Mouse (Mus musculus) midbrain, embryonic 14.5 days (tissue): ENCODE measurements around the gene Ap2a1. TPM values are rescaled to one million over a fixed set of nuclear protein-coding genes. Genes with fewer than 3 reads are reported as not detected.
A peak's percentile ranks its signal among the peaks of the same experiment; 100 is the strongest.
"Not testable (repeated sequence)": the region's sequence is repeated elsewhere in the genome, so short reads cannot be mapped to it uniquely, and the experiment has no call there.

Source experiments
- ATAC-seq: fragments of 200-750 bp; cut with Nextera tagmentation; 2 replicates; pipeline ENCODE4 v1.8.0; 2017; ENCODE audit warnings: moderate number of reproducible peaks, moderate library complexity; ENCODE audit not compliant: low FRiP score, low TSS enrichment
- DNase-seq: peaks from one replicate; pipeline ENCODE4 v3.0.0-alpha.2; 2015
- H3K27ac ChIP-seq: fragments of 300-500 bp; sonication (generic); replicated peaks from 2 replicates; pipeline ENCODE4 v1.5.1; 2014; ENCODE audit warnings: mild to moderate bottlenecking, low read depth, low read length, moderate library complexity
- H3K27me3 ChIP-seq: fragments of 300-500 bp; sonication (generic); 2 replicates; pipeline ENCODE4 v1.6.1; 2014; ENCODE audit warnings: low read length, control low read depth, mixed read lengths; ENCODE audit not compliant: control insufficient read depth, insufficient read depth
- H3K36me3 ChIP-seq: fragments of 300-500 bp; sonication (generic); 2 replicates; pipeline ENCODE4 v1.6.1; 2014; ENCODE audit warnings: low read length, control low read depth; ENCODE audit not compliant: control insufficient read depth, insufficient read depth
- H3K4me1 ChIP-seq: fragments of 300-500 bp; sonication (generic); 2 replicates; pipeline ENCODE4 v1.6.1; 2014; ENCODE audit warnings: mild to moderate bottlenecking, antibody characterized with exemption, low read length, control low read depth; ENCODE audit not compliant: control insufficient read depth, insufficient read depth
- H3K4me2 ChIP-seq: fragments of 300-500 bp; sonication (generic); 2 replicates; pipeline ENCODE4 v1.6.1; 2014; ENCODE audit warnings: mild to moderate bottlenecking, low read length, moderate library complexity
- H3K4me3 ChIP-seq: fragments of 300-500 bp; sonication (generic); replicated peaks from 2 replicates; pipeline ENCODE4 v1.5.1; 2014; ENCODE audit warnings: low read depth, low read length
- H3K9ac ChIP-seq: fragments of 300-500 bp; sonication (generic); replicated peaks from 2 replicates; pipeline ENCODE4 v1.6.1; 2014; ENCODE audit warnings: mild to moderate bottlenecking, low read length, moderate library complexity
- H3K9me3 ChIP-seq: fragments of 300-500 bp; sonication (generic); 2 replicates; pipeline ENCODE4 v1.6.1; 2016; ENCODE audit warnings: low read length, control low read depth, mixed read lengths; ENCODE audit not compliant: control insufficient read depth
- WGBS: fragments of 180-500 bp; shearing (Covaris S2); extraction: QIAGEN DNeasy Blood & Tissue Kit; methylation state at CpG from one replicate; pipeline ENCODE4 v1.1.7; 2014; 5-methylcytosine and 5-hydroxymethylcytosine counted together
- polyA plus RNA-seq: library from polyadenylated mRNA; unstranded; fragments of >200 nt; fragmentation: Nextera tagmentation; extraction: Ambion mirVana; gene quantifications from 2 replicates; pipeline ENCODE4 v1.2.1, GENCODE M21; 2014

Gene Ap2a1
- polyA plus RNA-seq, 1 experiment from 2014 or later, result 124 TPM

- ATAC-seq, result no peak
- no peaks in the 10 kb centered on the region for H3K27me3 ChIP-seq
- H3K9me3 ChIP-seq, result no peaks in the 10 kb centered on the region
- H3K4me2 ChIP-seq, result no peak overlapping the region
- 91% methylated on average over 7 of the region's 7 CpGs for WGBS
- peaks cover 72% of the 10 kb centered on the region for H3K36me3 ChIP-seq
- no peak overlapping the region for H3K9ac ChIP-seq
- H3K4me3 ChIP-seq, result no peak overlapping the region
- H3K27ac ChIP-seq, result no peak overlapping the region
- DNase-seq, result no peak
- H3K4me1 ChIP-seq, result peaks cover 16% of the 10 kb centered on the region
These were observed 42.3 kb downstream of the Ap2a1 start for GRCm38 (mm10) chr7:44886964-44887363.

- 98% methylated on average over 5 of the region's 5 CpGs for WGBS
- DNase-seq (no peak), ATAC-seq (no peak)
- Histone ChIP-seq H3K9me3 (no peaks in the 10 kb centered on the region), H3K4me1 (no peaks in the 10 kb centered on the region), H3K9ac (no peak overlapping the region), H3K4me3 (no peak overlapping the region), H3K27ac (no peak overlapping the region), H3K27me3 (no peaks in the 10 kb centered on the region), H3K4me2 (no peak overlapping the region), H3K36me3 (peaks cover 86% of the 10 kb centered on the region)
These were observed 44.7 kb downstream of the Ap2a1 start for GRCm38 (mm10) chr7:44884637-44885036.

GRCm38 (mm10) chr7:44883036-44883435 lies 46.3 kb downstream of the Ap2a1 start:
- no peak for DNase-seq
- H3K4me2 ChIP-seq, result no peak overlapping the region
- no peaks in the 10 kb centered on the region for H3K27me3 ChIP-seq
- H3K4me3 ChIP-seq, result no peak overlapping the region
- H3K4me1 ChIP-seq, result no peaks in the 10 kb centered on the region
- H3K36me3 ChIP-seq, result peaks cover 88% of the 10 kb centered on the region
- H3K9ac ChIP-seq, result no peak overlapping the region
- 95% methylated on average over 3 of the region's 3 CpGs for WGBS
- no peak for ATAC-seq
- no peaks in the 10 kb centered on the region for H3K9me3 ChIP-seq
- no peak overlapping the region for H3K27ac ChIP-seq

- Histone ChIP-seq H3K4me2 (no peak overlapping the region), H3K27ac (no peak overlapping the region), H3K9ac (no peak overlapping the region), H3K4me1 (no peaks in the 10 kb centered on the region), H3K36me3 (peaks cover 74% of the 10 kb centered on the region), H3K9me3 (no peaks in the 10 kb centered on the region), H3K27me3 (no peaks in the 10 kb centered on the region), H3K4me3 (no peak overlapping the region)
- whole genome bisulfite sequencing, result 90% methylated on average over 14 of the region's 14 CpGs
- no peak for DNase-seq
- ATAC-seq, result no peak
These were observed 51.5 kb downstream of the Ap2a1 start for GRCm38 (mm10) chr7:44877833-44878232.

- ATAC-seq, DNase-seq, H3K4me2 ChIP-seq, H3K27me3 ChIP-seq, H3K9me3 ChIP-seq, H3K27ac ChIP-seq, H3K4me3 ChIP-seq, H3K9ac ChIP-seq: not testable (repeated sequence)
- peaks cover 16% of the 10 kb centered on the region for H3K36me3 ChIP-seq
- H3K4me1 ChIP-seq, result peaks cover 19% of the 10 kb centered on the region
- 97% methylated on average over 2 of the region's 2 CpGs for WGBS
These were observed 57.5 kb downstream of the Ap2a1 start for GRCm38 (mm10) chr7:44871774-44872173.

- DNase-seq (no peak), ATAC-seq (no peak)
- Histone ChIP-seq H3K36me3 (peaks cover 16% of the 10 kb centered on the region), H3K4me2 (no peak overlapping the region), H3K9me3 (no peaks in the 10 kb centered on the region), H3K27me3 (no peaks in the 10 kb centered on the region), H3K9ac (no peak overlapping the region), H3K4me1 (peaks cover 25% of the 10 kb centered on the region), H3K27ac (no peak overlapping the region), H3K4me3 (no peak overlapping the region)
- 30% methylated on average over 1 of the region's 1 CpGs for WGBS
These were observed 58.1 kb downstream of the Ap2a1 start for GRCm38 (mm10) chr7:44871181-44871580.

- no peaks in the 10 kb centered on the region for H3K9me3 ChIP-seq
- H3K4me1 ChIP-seq, result peaks cover 28% of the 10 kb centered on the region
- H3K4me2 ChIP-seq, result peak overlapping the region; percentile 95
- ATAC-seq (no peak), DNase-seq (no peak)
- H3K9ac ChIP-seq, result peak overlapping the region; percentile 34
- H3K27me3 ChIP-seq, result no peaks in the 10 kb centered on the region
- H3K4me3 ChIP-seq, result peak overlapping the region; percentile 99; the same call in 1 of the 2 replicates
- peak overlapping the region; percentile 100 for H3K27ac ChIP-seq
- H3K36me3 ChIP-seq, result peaks cover 13% of the 10 kb centered on the region
- 81% methylated on average over 6 of the region's 6 CpGs for WGBS
These were observed 58.7 kb downstream of the Ap2a1 start for GRCm38 (mm10) chr7:44870614-44871013.

- H3K4me1 ChIP-seq, result peaks cover 28% of the 10 kb centered on the region
- 10% methylated on average over 29 of the region's 29 CpGs for WGBS
- peaks cover 18% of the 10 kb centered on the region for H3K36me3 ChIP-seq
- peak within 1 kb of the TSS; percentile 95 for H3K4me2 ChIP-seq
- H3K9me3 ChIP-seq, result no peaks in the 10 kb centered on the region
- H3K4me3 ChIP-seq, result peak within 1 kb of the TSS; percentile 99
- peak; percentile 94 for ATAC-seq
- peak within 1 kb of the TSS; percentile 100 for H3K27ac ChIP-seq
- peak within 1 kb of the TSS; percentile 99 for H3K9ac ChIP-seq
- no peaks in the 10 kb centered on the region for H3K27me3 ChIP-seq
- peak; percentile 96 for DNase-seq
These were observed 59.4 kb downstream of the Ap2a1 start, which contains the start of gene Ptov1 for GRCm38 (mm10) chr7:44869697-44870528. Ptov1 (minus strand) TSS chr7:44869788.
